9 mouse cellular contexts compared by ENCODE assay signal in the genomic region with DNA sequence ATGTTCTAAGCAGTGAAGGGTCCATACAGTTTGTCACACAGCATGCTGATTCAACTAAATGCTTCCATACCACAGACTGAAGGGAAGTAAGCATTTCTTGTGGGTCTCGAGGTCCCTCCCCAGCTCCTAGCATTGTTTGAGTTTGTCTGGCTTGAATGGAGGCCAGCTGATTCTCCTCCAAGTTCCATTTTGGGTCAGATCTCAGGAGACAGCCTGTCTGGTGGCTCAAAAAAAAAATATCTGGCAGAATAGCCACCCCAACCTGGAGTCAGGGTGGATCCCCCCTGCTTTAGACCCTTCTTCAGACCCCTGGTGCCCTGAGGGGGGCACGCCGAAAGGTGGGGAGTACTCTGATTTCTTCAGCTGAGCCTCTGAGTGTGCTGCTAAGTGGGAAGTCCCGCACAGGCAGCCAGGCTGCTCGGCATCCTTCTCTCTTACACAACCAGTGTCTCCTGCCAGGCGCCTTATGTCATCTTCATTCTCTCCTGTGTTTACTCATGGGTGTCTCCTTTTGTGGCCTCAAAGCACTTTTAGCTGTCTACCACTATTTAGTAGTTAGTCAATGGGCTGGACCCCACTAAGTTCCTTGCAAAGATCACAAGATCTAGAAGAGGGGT. TPM values are rescaled to one million over a fixed set of nuclear protein-coding genes. Genes with fewer than 3 reads are reported as not detected.
DNase-seq lines count a peak whose midpoint lies in the region; ATAC-seq and TF ChIP-seq lines count a peak whose summit lies in the region.
"Had no signal": no experiment of that assay in that cellular context is flagged by ENCODE, and none has a peak within 500 bp of the region (broad histone marks: within the 10 kb centered on the region; RNA-seq: fewer than 3 reads in every experiment).

No protein-coding gene starts in this region.

- no peaks in the 10 kb centered on the region for H3K36me3 ChIP-seq in kidney, embryonic 14.5 days (ENCODE audit: control insufficient read depth, insufficient read depth, low read length)
- H3K36me3 ChIP-seq in stomach, embryonic 16.5 days (ENCODE audit: control insufficient read depth, insufficient read depth, low read length): no peaks in the 10 kb centered on the region
- H3K36me3 ChIP-seq in forebrain, embryonic 10.5 days (replicated peaks): no peaks in the 10 kb centered on the region
- H3K36me3 ChIP-seq: forebrain, embryonic 15.5 days; limb, embryonic 12.5 days had no signal

- TF ChIP-seq POLR2A in embryonic fibroblast, embryonic 13.5 days (IDR thresholded peaks at IDR 0.05; ENCODE audit: low read depth, low read length): no peak

- H3K9ac ChIP-seq in kidney, embryonic 14.5 days (ENCODE audit: low read depth, low read length): no peak overlapping the region
- H3K9ac ChIP-seq in stomach, embryonic 16.5 days (ENCODE audit: low read length): no peak overlapping the region
- H3K9ac ChIP-seq: forebrain, embryonic 15.5 days; limb, embryonic 12.5 days had no signal

- no peak overlapping the region for H3K4me3 ChIP-seq in embryonic fibroblast, embryonic 13.5 days (ENCODE audit: insufficient read depth, low read length)
- no peak overlapping the region for H3K4me3 ChIP-seq in kidney, embryonic 14.5 days (ENCODE audit: low read length)
- H3K4me3 ChIP-seq in stomach, embryonic 16.5 days (replicated peaks; ENCODE audit: low read length): no peak overlapping the region
- H3K4me3 ChIP-seq in forebrain, embryonic 10.5 days: no peak overlapping the region
- H3K4me3 ChIP-seq: forebrain, embryonic 15.5 days; limb, embryonic 12.5 days had no signal

- no peaks in the 10 kb centered on the region for H3K4me1 ChIP-seq in embryonic fibroblast, embryonic 13.5 days (ENCODE audit: control insufficient read depth, insufficient read depth, low read length)
- H3K4me1 ChIP-seq in kidney, embryonic 14.5 days (ENCODE audit: control insufficient read depth, insufficient read depth, low read length): no peaks in the 10 kb centered on the region
- H3K4me1 ChIP-seq in stomach, embryonic 16.5 days (ENCODE audit: control insufficient read depth, insufficient read depth, low read length): peaks cover 8% of the 10 kb centered on the region
- peaks cover 9% of the 10 kb centered on the region; the same call in 1 of the 2 replicates for H3K4me1 ChIP-seq in forebrain, embryonic 10.5 days
- H3K4me1 ChIP-seq: forebrain, embryonic 15.5 days; limb, embryonic 12.5 days had no signal

- H3K27me3 ChIP-seq in kidney, embryonic 14.5 days (ENCODE audit: control insufficient read depth, insufficient read depth, low read length): no peaks in the 10 kb centered on the region
- H3K27me3 ChIP-seq in stomach, embryonic 16.5 days (ENCODE audit: control insufficient read depth, insufficient read depth, low read length): no peaks in the 10 kb centered on the region
- no peaks in the 10 kb centered on the region for H3K27me3 ChIP-seq in forebrain, embryonic 10.5 days (ENCODE audit: poor library complexity, severe bottlenecking)
- H3K27me3 ChIP-seq: forebrain, embryonic 15.5 days had no signal

- H3K9me3 ChIP-seq in kidney, embryonic 14.5 days (ENCODE audit: control insufficient read depth, low read length): no peaks in the 10 kb centered on the region
- no peaks in the 10 kb centered on the region for H3K9me3 ChIP-seq in stomach, embryonic 16.5 days (replicated peaks; ENCODE audit: control insufficient read depth, low read length)
- H3K9me3 ChIP-seq in forebrain, embryonic 10.5 days: no peaks in the 10 kb centered on the region
- H3K9me3 ChIP-seq: forebrain, embryonic 15.5 days; limb, embryonic 12.5 days had no signal

- 80% methylated on average over 6 of the region's 6 CpGs for WGBS in kidney, embryonic 14.5 days
- 50% methylated on average over 6 of the region's 6 CpGs for WGBS in stomach, embryonic 16.5 days
- 83% methylated on average over 6 of the region's 6 CpGs for WGBS in forebrain, embryonic 10.5 days

- ATAC-seq in kidney, embryonic 14.5 days (ENCODE audit: low FRiP score, low TSS enrichment): no peak
- ATAC-seq in stomach, embryonic 16.5 days (ENCODE audit: insufficient read depth, low FRiP score): no peak
- ATAC-seq: forebrain, embryonic 15.5 days had no signal

- H3K4me2 ChIP-seq in kidney, embryonic 14.5 days (replicated peaks; ENCODE audit: low read depth, low read length): no peak overlapping the region
- H3K4me2 ChIP-seq in stomach, embryonic 16.5 days (ENCODE audit: low read depth, low read length): no peak overlapping the region
- H3K4me2 ChIP-seq: forebrain, embryonic 15.5 days; limb, embryonic 12.5 days had no signal

- no peak for TF ChIP-seq CTCF in embryonic fibroblast, embryonic 13.5 days (IDR thresholded peaks at IDR 0.05; ENCODE audit: borderline replicate concordance, insufficient read depth, low read length)

- H3K27ac ChIP-seq in embryonic fibroblast, embryonic 13.5 days (ENCODE audit: insufficient read depth, low read length): peak overlapping the region; percentile 38; the same call in 1 of the 2 replicates
- H3K27ac ChIP-seq in kidney, embryonic 14.5 days (ENCODE audit: low read depth, low read length): 0 out of 2 replicates have a peak overlapping the region, but pooled peaks have one; percentile 17
- peak overlapping the region; percentile 72 for H3K27ac ChIP-seq in stomach, embryonic 16.5 days (ENCODE audit: low read length)
- H3K27ac ChIP-seq in forebrain, embryonic 10.5 days: no peak overlapping the region
- H3K27ac ChIP-seq: forebrain, embryonic 15.5 days; limb, embryonic 12.5 days had no signal

- DNase-seq in ovary, postnatal 14 days (ENCODE audit: low spot score): peak; percentile 41
- no peak for DNase-seq in ovary, adult 18-20 months (ENCODE audit: low spot score)
- no peak for DNase-seq in forebrain, embryonic 10.5 days (ENCODE audit: extremely low spot score, low spot score)
- no peak for DNase-seq in thymus, adult 18-20 months

RNA-seq across cellular contexts. Expression of a gene that starts 35.0 kb away (rescaled TPM):
- 0.91 TPM in 1 of 2 replicates, not detected in the other for polyA plus RNA-seq in embryonic fibroblast, embryonic 13.5 days (2011; ENCODE audit: insufficient read length, low read depth, missing spikeins)
- polyA plus RNA-seq in kidney, embryonic 14.5 days (2014; fragmentation: Nextera tagmentation; extraction: Ambion mirVana): 0.40 and 0.60 TPM in 2 replicates
- 0.69 and 0.70 TPM in 2 replicates for polyA plus RNA-seq in stomach, embryonic 16.5 days (2015; fragmentation: Nextera tagmentation; extraction: Ambion mirVana)
- polyA plus RNA-seq in forebrain, embryonic 10.5 days (2016; fragmentation: Nextera tagmentation; extraction: Ambion mirVana): 0.06 and 0.07 TPM in 2 replicates
